Mouse (Mus musculus): ENCODE results near the gene Fam83c. TPM values are rescaled to one million over a fixed set of nuclear protein-coding genes. Genes with fewer than 3 reads are reported as not detected.

The Fam83c gene
- polyA plus RNA-seq, 1 experiment: not detected

DNA sequence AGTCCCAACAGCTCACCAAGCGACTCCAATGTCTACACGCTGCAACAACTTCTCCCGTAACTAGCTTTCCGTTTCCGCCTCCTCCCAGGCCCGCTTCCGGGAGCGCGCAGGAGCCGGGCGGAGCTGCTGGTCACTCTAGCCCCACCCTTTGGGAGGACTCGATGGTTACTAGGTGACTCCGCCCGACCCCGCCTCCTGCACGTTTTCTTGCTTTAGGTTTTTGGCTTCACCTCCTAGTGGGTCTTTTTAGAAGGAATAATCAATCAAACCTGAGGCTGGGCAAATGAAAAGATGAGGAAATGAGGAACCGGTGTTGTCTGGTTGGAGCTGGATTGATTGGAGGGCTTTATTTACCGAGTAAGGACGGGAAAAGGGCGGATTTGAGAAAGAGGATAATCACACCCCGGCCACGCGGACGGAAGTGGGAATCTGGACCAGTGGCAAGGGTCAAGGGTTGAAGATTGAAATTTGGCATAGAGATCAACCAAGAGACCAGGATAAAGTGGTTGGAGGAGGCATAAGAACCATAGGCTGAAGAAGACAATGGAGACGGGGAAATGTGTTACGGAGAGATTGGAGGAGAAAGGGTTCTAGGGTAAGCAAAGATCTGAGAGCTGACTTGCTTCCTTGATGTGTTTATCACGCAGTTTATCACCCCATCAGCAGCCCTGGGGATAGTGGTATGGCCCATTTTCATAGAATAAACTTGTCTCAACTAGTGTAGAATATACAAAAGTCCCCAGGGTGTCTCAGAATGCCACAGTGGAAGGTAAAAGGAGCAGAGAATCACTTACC lies 7.8 kb downstream of the Fam83c start, which contains the start of gene Eif6:
Gene Eif6, minus strand, starts transcription at position 296 of the 795 bp plus-strand sequence.
- no peak for DNase-seq (ENCODE audit: low read depth)

DNA sequence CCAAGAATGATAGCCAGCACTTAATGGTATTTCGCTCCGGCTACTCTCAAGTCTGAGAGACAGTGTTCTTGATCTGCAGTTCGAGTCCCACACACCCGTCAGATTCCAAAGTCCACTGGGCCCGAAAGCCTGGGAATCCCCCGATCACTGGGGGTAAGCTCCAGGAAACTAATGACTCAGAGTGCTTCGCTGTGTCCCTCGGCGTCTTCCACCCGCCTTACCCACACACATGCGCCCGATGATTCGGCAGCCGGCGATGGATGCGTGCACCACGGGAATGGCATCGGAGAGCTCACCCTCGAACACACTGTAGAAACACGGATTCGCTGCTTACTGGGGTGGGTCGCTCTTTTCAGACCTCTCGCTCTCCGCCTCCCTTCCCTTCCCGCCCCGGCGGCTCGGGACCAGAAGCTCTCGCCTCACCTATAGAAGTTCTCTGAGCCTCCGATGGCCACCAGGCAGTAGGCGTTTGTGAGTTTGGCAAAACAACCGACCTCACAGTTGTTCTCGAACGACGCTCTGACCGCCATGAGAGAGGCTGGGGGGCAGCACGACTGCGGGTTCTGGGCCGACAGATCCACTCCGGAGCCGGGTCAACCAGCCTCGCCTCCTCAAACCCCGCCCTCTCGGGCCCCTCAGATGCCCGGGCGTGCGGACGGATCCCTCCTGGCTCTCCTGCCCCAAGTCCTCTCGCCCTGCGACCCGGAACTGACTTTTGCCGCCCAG lies 8.6 kb downstream of the Fam83c start:
- DNase-seq (ENCODE audit: low read depth): no peak

DNA sequence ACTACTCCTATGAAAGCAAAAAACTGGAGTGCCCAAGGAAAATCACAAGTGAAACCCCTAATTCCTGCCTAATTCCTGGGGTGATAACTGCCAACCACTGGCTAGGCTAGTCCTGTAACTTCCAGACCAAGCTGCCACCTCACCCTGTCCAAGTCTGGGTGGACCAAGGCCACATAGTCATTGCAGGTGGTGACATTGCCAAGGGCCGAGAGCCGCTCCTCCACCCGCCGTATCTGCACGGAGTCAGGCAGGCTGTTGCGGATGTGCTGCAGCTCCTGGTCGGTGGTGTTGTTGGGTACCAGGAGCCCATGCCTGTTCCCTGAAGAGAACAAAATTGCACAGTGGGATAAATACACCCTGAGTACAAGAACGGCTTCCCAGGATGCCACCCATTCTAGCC lies 10.9 kb downstream of the Fam83c start:
- no peak for DNase-seq (ENCODE audit: low read depth)

DNA sequence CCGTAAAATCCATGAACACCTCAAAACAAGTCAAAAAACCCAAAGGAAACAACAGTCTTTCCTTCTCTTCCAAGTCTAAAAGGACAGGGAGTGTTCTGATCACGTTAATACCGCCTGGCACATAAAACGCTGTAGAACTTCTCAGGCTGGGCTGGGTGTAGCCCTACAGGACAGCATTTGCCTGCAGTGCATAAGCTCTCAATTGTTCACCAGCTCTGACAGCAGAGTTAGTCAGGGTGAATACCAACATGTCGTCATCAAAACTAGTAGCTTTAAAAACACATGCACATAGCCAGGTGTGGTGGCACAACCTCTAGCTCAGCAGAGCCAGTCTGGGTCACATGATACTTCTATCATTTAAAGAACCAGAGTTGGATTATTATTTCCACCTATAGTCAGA lies 13.9 kb downstream of the Fam83c start:
- DNase-seq (ENCODE audit: low read depth): no peak

DNA sequence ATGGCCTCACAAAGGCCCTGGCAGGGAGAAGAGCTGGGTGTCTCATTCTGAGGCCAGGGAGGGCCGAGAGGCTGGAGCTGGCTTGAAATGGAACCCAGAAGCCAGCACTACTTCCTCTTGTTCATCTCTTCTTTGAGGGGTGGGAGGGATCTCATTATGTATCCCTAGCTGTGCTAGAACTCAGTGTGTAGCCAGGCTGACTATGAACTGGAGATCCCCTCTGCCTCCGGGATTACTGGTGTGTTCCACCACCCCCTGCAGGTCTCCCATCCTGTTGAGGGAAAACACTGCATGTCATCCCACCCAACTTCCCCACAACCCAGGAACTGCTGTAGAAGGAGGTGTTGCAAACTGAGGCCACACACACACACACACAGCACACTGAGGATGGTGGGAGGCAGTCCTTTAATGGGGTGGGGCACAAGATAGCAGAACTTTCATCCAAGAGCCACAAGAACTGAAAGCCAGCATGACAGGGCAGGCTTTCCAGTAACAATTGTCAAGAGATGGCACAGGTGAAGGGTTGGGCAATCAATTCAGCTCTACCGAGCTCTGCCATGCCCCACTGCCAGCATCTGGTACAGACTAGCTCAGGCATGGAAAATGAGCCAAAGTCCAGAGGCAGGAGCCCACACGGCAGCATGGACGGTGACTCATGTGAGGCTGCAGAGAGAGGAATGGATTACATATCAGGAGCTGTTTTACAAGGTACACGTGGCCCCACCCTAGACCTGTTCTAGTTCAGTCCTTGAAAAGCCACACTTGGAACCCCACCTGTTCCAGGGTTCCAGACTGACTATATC lies 15.0 kb downstream of the Fam83c start:
- peak; percentile 90 for DNase-seq (ENCODE audit: low read depth)

DNA sequence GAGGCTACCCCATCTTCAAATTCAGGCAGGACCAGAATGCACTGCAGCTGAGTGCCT lies 15.4 kb downstream of the Fam83c start, which contains the start of gene BC029722:
Gene BC029722, minus strand, starts transcription at position 35 of the 57 bp plus-strand sequence.
- no peak for DNase-seq (ENCODE audit: low read depth)

DNA sequence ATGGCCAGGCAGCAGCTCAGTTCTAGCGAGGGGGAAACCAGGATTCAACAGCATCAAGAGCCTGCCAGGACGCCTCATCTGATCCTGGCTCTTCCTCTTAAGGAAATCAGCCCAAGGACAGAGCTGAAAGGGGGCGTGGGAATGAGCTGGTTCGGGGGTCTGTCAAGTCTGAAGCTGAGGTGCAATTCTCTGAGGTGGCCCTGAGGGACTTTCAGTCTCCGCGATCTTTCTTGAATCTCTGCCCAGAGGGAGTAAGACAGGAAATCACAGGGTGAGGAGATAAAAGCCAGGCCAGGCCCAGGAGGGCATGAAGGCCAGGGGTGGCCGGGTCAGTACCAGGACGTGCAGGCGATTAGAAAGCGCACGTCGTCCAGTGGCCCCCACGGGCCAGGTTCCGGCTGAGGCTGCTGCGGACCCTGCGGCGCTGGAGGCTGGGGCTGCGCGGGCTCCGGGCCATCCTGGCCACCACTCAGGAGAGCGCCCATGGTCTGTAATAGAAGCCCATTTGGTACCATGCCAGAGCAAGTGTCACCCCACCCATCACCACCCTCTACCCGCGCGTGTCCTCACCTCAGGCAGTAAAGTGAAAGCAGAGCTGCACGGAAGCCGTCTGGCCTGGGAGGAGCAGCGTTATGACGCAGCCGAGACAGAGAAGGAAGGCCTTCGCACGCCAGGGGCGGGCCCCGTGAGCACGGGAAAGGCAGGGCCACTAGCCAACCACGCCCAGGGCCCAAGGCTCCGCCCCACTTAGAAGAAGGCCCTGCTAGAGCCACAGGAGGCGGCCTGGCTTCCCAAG lies 15.9 kb downstream of the Fam83c start:
- DNase-seq (ENCODE audit: low read depth): peak; percentile 66

DNA sequence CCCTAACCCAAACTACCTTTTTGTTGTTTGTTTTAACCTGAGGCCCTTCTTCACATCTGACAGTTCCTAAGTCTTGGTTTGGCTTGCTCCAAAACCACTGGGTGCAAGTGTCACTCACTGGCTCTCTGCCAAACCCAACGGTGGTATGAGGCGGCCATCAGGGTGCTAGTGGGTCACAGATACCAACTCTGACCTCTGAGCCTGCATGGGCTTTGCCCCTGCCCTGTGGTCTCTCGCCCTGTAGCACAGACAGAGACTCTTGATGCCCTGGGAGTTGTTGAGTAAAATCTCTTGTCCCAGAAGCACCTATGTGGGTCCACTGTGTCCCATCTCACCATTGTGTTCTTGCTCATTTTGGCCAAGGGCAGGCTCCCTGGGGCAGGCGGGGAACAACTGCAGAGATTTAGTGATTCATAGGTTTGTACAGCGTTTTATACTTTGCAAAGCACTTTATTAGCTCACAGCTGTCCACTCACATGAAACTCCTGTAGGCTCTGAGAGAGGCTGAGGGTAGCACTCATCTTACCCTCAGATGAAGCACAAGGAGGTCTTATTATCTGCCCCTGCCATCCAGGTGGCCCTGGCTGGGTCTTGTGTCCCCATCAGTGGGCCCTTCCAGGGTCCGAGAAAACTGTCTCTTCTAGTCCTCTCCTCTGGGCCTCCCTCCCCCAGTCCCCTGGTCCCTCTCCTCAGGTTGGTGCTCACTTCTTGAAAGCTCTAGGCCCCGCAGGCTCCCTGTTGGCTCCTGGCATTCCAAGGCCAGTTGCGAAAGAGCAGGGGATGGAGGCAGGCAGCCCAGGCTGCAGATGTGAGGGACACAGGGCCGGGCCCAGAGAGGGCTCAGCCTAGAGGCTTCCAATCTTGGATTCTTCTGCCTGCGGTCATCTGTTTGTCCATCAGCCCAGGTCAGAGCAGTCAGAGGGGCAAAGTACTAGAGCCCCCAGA lies 17.1 kb downstream of the Fam83c start:
- DNase-seq (ENCODE audit: low read depth): no peak

DNA sequence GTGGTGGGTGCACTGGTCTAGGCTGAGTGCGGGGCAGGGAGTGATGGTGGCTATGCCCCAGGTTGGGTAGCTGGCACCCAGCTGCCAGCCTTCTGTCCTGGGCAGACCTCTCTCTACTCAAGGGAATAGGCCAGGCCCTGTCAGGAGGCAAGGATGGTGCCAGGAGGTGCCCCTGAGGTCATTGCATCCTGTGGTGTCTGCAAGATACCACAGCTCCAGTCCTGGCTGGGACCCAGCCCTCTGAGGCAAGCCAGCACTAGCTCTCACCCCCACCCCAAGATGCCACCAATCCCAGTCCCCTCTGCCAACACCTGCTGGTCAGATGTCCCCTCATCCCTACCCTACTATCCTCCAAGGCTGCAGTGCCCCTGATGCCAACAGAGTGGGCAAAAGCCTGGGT lies 18.5 kb downstream of the Fam83c start:
- no peak for DNase-seq (ENCODE audit: low read depth)

DNA sequence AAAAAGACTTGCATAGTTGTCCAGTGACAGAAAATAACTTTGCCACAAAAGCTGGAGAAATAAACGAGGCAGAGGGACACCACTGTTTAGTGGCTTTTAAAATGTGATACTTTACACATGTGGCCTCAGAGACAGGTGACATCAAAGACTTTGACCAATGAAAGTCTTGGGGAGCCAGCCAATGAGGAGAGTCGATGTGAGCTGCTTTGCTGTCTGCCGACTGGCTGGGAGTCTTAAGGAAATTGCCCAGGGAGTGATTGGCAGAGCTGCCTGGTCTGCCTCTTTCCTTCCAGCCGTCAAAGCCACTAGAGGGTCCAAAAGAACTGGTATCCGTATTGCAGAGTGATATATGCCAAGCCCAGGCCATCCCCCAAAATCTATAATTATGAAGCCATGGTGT lies 19.8 kb downstream of the Fam83c start:
- DNase-seq (ENCODE audit: low read depth): no peak

DNA sequence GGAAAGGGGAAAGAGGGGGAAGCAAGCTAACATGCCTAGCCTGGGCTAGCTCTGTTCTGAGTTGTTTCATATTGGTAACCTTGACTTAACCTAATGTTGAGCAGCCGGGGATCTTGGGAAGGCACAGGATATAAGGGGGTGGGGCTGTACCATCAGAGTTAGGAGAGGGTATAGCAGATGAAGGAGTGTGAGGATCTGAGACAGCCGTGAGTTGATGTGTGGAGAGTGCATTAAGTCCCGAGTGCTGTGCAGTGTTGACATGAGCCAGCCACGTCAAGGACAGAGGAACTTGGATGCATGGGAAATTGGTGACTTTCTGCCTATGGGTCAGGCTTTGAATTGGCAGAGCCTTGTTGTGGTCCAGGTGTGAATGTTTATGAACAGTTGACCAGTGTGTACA lies 22.0 kb downstream of the Fam83c start:
- no peak for DNase-seq (ENCODE audit: low read depth)

DNA sequence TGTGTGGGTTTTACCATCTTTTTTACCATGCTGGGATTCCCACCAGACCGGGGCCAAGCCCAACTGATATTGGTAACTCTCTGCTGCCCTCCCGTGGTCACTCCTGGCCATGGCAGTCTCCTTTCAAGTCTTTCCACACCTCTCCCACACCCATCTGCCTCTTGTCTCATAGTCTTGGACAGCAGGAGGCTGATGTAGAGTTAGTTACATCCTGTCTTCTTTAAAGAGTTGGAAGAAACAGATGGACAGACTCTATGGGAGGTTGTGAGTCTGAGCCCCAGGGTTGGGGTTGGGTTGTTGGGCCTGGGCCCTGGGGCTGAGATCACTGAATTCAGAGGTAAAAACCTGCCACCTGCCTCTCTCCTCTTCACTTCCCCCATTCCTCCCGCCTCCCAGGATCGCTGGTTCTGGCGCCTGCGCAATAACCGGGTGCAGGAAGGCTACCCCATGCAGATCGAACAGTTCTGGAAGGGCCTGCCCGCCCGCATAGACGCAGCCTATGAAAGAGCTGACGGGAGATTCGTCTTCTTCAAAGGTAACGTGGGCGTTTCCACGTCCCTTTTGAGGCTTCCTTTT lies 22.7 kb downstream of the Fam83c start:
- no peak for DNase-seq (ENCODE audit: low read depth)

DNA sequence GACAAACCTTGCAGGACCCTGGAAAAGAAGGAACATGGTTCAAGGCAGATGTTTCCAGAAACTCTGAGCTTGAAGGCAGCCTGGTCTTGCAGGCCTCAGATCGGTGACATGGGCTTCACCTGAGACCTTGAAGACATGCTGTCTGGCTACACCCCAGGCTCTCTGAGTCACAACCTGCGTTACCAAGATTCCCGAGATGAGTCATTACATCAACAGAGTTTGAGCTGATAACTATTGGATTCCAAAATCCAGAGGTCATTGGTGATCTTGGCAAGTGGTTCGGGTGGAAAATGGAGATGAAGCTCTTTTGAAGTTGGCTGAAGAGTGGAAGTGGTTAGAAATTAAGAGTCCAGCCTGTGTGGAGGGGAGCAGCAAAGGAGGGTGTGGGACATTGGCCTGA lies 25.0 kb downstream of the Fam83c start:
- no peak for DNase-seq (ENCODE audit: low read depth)

DNA sequence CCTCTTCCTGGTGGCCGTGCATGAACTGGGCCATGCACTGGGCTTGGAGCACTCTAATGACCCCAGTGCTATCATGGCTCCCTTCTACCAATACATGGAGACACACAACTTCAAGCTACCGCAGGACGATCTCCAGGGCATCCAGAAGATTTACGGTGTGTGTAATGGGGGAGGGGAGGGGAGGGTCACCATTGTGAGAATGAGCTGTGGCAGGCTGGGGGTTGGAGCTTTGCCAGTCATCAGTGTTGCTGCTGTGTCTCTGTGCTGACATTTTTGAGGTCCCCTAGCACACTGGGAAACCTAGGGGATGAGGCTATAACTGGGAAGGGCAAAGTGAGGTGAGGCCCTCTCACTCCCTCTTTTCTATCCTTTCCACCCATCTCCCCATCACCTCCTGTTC lies 27.2 kb downstream of the Fam83c start:
- DNase-seq (ENCODE audit: low read depth): no peak

DNA sequence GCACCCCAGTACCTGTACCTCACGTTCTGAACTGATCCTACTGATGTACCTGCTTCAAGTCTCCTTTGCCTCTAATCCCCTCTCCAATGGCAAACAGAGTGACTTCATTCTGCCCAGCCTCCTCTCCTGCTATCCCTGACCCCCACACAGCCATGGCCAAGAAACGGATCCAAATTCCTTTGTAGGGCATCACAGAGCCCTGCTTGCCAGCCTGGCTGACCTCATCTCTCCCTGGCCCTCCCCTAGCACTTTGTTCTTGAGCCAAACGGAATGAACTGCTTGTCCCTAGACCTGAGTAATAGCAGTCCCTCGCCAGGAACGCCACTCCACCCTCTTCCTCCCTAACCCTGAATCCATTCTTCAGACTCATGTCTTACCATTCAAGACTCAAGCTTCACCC lies 28.1 kb downstream of the Fam83c start:
- DNase-seq (ENCODE audit: low read depth): no peak

DNA sequence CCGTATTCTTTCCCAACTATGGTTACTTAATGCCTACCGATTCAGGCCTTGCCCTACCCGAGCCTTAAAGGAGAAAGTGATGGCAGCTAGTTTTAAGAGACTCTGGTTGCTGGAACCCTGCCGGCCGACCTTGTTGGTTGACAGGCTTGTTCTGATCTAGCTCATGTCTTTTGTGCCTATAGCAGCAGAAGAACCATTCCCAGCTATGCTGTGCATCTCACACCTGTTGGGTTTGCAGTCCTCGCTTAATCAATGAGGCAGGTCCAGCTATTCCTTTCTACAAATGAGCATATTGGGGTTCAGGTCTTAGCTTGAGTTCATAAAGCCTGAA lies 28.8 kb downstream of the Fam83c start:
- no peak for DNase-seq (ENCODE audit: low read depth)

DNA sequence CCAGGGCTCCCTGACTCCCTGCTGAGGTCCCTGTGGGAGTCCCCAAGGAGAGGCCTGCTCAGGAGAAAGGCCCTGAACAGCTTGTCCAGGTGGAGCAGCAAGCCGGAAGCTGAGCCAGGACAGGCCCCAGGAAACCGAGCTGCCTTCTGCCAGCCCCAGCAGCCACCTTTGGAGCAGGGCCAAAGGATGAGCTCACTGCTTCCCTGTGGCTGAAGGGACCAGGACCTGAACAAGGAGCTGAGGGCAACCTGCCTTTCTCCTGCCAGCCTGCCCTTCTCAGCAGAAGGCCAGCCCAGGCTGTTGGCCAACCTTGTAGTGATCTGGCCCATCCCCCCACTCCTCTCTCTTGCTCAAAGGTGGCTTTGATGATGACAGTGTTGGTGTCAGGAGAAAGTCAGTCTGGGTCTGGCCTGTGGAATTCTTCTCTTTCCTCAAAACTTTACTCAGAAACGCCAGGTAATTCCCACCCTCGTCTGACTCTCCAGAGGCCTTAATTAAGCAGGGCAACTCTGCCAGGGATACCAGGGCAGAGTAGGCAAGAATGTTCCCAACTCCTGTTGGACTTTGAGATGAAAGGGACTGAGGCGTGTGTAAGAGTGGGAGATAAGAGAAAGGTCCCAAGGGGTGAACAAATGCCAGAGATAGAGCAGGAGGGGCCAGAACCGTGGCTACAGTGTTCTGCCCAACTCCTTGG lies 29.3 kb downstream of the Fam83c start:
- no peak for DNase-seq (ENCODE audit: low read depth)

DNA sequence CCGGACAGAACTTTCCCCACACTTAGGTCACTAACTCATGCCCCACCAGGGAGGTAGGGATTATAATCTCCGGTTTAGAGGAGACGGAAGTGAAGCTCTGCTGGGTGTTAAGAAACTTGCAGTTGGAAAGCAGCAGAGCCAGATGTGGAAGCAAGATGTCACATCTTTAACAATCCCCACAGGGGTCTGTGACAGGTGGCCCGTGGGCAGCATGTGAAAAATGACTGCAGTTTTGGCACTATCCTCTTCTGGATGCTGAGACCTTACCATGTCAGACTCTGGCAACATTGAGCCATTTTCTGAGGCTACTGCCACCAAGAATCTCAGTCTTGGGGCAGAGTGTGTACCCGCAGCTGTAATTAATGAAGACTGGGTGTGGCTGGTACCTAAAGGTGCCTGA lies 30.6 kb downstream of the Fam83c start:
- DNase-seq (ENCODE audit: low read depth): no peak

DNA sequence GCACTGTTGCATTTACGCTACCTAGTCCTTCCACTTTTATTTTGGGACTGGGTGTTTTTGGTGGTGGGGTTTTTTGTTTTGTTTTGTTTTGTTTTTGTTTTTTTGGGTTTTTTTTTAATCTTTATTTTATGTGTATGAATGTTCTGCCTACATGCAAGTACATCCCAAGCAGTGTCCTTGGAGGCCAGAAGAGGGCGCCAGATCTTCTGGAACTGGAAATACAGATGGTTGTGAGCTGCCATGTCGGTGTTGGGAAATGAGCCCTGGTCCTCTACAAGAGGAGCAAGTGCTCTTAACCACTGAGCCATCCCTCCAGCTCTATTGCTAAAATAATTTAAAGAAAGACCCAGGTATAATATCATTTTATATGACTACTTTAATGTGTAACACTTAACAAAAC lies 31.9 kb downstream of the Fam83c start:
- no peak for DNase-seq (ENCODE audit: low read depth)

DNA sequence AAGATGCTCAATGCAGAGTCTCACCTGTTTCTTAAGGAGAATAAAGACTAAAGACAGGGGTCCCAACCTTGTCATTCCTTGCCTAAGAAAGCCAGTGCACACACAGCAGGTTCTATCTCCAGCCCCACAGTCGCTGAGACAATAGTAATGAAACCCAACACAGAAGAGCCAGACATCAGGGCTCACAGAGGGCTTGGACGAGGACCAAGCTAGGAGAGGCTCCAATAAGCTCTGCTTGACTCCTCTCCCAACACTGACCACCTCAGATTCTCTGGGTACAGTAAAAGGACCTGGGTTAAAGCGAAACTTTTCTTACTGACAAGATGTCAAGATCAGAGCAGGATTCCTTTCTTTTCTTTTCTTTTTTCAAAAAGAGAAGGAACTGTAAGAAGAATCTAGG lies 36.0 kb downstream of the Fam83c start:
- no peak for DNase-seq (ENCODE audit: low read depth)

Data from gonadal fat pad, adult 2 months (tissue).